Mouse (Mus musculus): ENCODE measurements at regions not wholly inside any gene's neighbourhood (a gene's known extent, or its start where the extent isn't known, plus 50 kb on each side); places are given as distances from the start of the nearest gene placed in this dataset.

DNA sequence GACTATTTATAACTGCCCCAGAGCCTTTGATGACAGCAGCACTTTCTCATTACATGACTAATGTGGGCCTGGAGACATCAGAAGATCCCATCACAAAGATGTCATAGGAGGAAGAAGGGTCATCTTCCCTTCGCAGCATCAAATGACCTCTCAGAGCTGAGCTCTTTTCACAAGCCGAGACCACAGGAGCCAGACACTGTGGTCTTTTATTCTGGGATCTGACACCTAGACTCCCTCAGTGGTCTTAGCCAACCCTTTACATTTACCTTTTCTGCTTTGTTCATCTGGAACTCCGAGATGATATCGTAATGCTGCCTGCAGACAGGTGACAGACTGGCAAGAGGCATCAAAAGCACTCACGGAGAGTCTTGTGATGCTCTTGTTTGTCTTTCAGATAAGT lies 498.1 kb downstream of the Psat1 start:
- TF ChIP-seq POLR2A (IDR thresholded peaks at IDR 0.05; ENCODE audit: low read depth, low read length) (no peak), CTCF (IDR thresholded peaks at IDR 0.05; ENCODE audit: extremely low read depth, insufficient read length, insufficient replicate concordance, low read depth, low read length) (no peak)
